In genomic region chr2:135559933-135560710, GRCm38 (mm10) we compare ENCODE assay signal across 15 mouse cellular contexts.
DNase-seq lines count a peak whose midpoint lies in the region; ATAC-seq lines count a peak whose summit lies in the region.
"Had no signal": no experiment of that assay in that cellular context is flagged by ENCODE, and none has a peak within 500 bp of the region (broad histone marks: within the 10 kb centered on the region; RNA-seq: fewer than 3 reads in every experiment).

No protein-coding gene starts in this region.

- no peak overlapping the region for H3K4me3 ChIP-seq in kidney, embryonic 15.5 days (replicated peaks)
- H3K4me3 ChIP-seq: forebrain, embryonic 12.5 days; hindbrain, embryonic 10.5 days; liver, embryonic 12.5 days; midbrain, embryonic 15.5 days had no signal

- H3K4me2 ChIP-seq in kidney, embryonic 15.5 days, result no peak overlapping the region
- H3K4me2 ChIP-seq: forebrain, embryonic 12.5 days; liver, embryonic 12.5 days; midbrain, embryonic 15.5 days had no signal

- intact Hi-C loops in heart, postnatal 10 days (cut with DNase I), result loop anchor here (2.0 to 5.0 kb wide), 5 partner anchors 123 to 367 kb away; no protein-coding TSS in a partner anchor

- no peaks in the 10 kb centered on the region for H3K27me3 ChIP-seq in kidney, embryonic 15.5 days
- H3K27me3 ChIP-seq: CH12.LX; forebrain, embryonic 12.5 days; liver, embryonic 12.5 days; midbrain, embryonic 15.5 days had no signal

- no peaks in the 10 kb centered on the region for H3K36me3 ChIP-seq in kidney, embryonic 15.5 days
- H3K36me3 ChIP-seq: forebrain, embryonic 12.5 days; hindbrain, embryonic 10.5 days; liver, embryonic 12.5 days; midbrain, embryonic 15.5 days had no signal

- H3K4me1 ChIP-seq in kidney, embryonic 15.5 days, result no peaks in the 10 kb centered on the region
- H3K4me1 ChIP-seq: forebrain, embryonic 12.5 days; hindbrain, embryonic 10.5 days; liver, embryonic 12.5 days; midbrain, embryonic 15.5 days had no signal

- ATAC-seq in kidney, embryonic 15.5 days (replicated peaks; ENCODE audit: low FRiP score), result no peak
- ATAC-seq: liver, embryonic 12.5 days; midbrain, embryonic 15.5 days had no signal

- no peaks in the 10 kb centered on the region for H3K9me3 ChIP-seq in kidney, embryonic 15.5 days (replicated peaks)
- H3K9me3 ChIP-seq: forebrain, embryonic 12.5 days; hindbrain, embryonic 10.5 days; midbrain, embryonic 15.5 days had no signal

- H3K9ac ChIP-seq in kidney, embryonic 15.5 days, result no peak overlapping the region
- H3K9ac ChIP-seq: forebrain, embryonic 12.5 days; liver, embryonic 12.5 days; midbrain, embryonic 15.5 days had no signal

- WGBS in kidney, embryonic 15.5 days, result 76% methylated on average over 9 of the region's 9 CpGs

- H3K27ac ChIP-seq in kidney, embryonic 15.5 days, result no peak overlapping the region
- H3K27ac ChIP-seq: forebrain, embryonic 12.5 days; hindbrain, embryonic 10.5 days; liver, embryonic 12.5 days; macrophage; midbrain, embryonic 15.5 days had no signal

- DNase-seq in adrenal gland, postnatal 14 days, result peak; percentile 34
- no peak for DNase-seq in adrenal gland, postnatal 10 days
- DNase-seq in kidney, adult 18-20 months, result peak; percentile 8
- peak; percentile 82 for DNase-seq in ES-CJ7 (ENCODE audit: low read depth, low spot score)
- peak; percentile 33 to 43 for DNase-seq in heart, postnatal 10 days
- DNase-seq in ovary, adult 18-20 months (ENCODE audit: low spot score), result no peak
- no peak for DNase-seq in thymus, postnatal 25 days
- DNase-seq: adrenal gland, postnatal 25 days had no signal

Comparison
In these comparisons a context has a peak if more than half of its experiments do, and no peak if none do; other contexts are left out.
1. DNase-seq: peak in adrenal gland, postnatal 14 days (single experiment), kidney, adult 18-20 months (single experiment), ES-CJ7 (single experiment) and heart, postnatal 10 days (2 of 2); none in adrenal gland, postnatal 10 days (single experiment), ovary, adult 18-20 months (single experiment) and thymus, postnatal 25 days (single experiment).